Mouse (Mus musculus) thymus, adult 2 months (tissue): ENCODE measurements at regions not wholly inside any gene's neighbourhood (a gene's known extent, or its start where the extent isn't known, plus 50 kb on each side); places are given as distances from the start of the nearest gene placed in this dataset.
"Not testable (repeated sequence)": the region's sequence is repeated elsewhere in the genome, so short reads cannot be mapped to it uniquely, and the experiment has no call there.

Source experiments
- CTCF ChIP-seq: fragments of 200-500 bp; IDR thresholded peaks from 2 replicates; pipeline ENCODE4 v1.5.1; 2012; ENCODE audit warnings: mild to moderate bottlenecking, control low read depth, low read length, moderate library complexity, borderline replicate concordance; ENCODE audit not compliant: control insufficient read depth, poor library complexity, insufficient read depth; ENCODE audit errors: extremely low read depth
- POLR2A ChIP-seq: fragments of 200-500 bp; IDR thresholded peaks from 2 replicates; pipeline ENCODE4 v1.6.1; 2012; ENCODE audit warnings: mild to moderate bottlenecking, low read length, control low read depth, moderate library complexity; ENCODE audit not compliant: control insufficient read depth, poor library complexity, insufficient read depth; ENCODE audit errors: extremely low read depth

DNA sequence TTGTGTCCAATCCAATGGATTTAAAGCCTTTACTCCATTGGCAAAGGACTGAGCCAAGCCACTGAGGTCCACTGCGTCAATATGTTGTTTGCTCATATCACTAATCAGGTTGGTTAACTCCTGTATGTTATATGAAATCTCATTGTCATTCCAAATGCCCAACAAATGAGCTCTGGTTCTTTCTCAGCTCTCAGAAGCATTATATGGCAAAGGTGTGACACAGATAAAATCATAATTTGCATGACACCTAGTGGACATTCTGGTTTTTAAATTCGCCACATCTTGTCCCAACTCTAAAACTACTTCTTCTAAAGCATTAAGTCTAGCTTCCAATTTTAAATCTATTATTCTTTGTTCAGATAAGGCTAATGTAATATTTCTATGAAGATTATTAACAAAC, 1035.1 kb upstream of the Sel1l start:
- TF ChIP-seq CTCF, POLR2A: not testable (repeated sequence)
